Mouse (Mus musculus): ENCODE measurements around the gene Zfp488. TPM values are rescaled to one million over a fixed set of nuclear protein-coding genes. Genes with fewer than 3 reads are reported as not detected.

The Zfp488 gene
- total RNA-seq, 1 experiment from 2014 or later, result not detected

GRCm38 (mm10) chr14:33958186-33958585 is 20.4 kb downstream of the Zfp488 start:
- no peak for ATAC-seq (replicated peaks in 1 of 2; ENCODE audit: insufficient read depth in 1 of 2, low FRiP score in 2 of 2, low TSS enrichment in 1 of 2, low read depth in 1 of 2, poor library complexity in 2 of 2, severe bottlenecking in 2 of 2)

GRCm38 (mm10) chr14:33956055-33956454 is 22.5 kb downstream of the Zfp488 start:
- no peak for ATAC-seq (replicated peaks in 1 of 2; ENCODE audit: insufficient read depth in 1 of 2, low FRiP score in 2 of 2, low TSS enrichment in 1 of 2, low read depth in 1 of 2, poor library complexity in 2 of 2, severe bottlenecking in 2 of 2)

- no peak for ATAC-seq (replicated peaks in 1 of 2; ENCODE audit: insufficient read depth in 1 of 2, low FRiP score in 2 of 2, low TSS enrichment in 1 of 2, low read depth in 1 of 2, poor library complexity in 2 of 2, severe bottlenecking in 2 of 2)
Measured at GRCm38 (mm10) chr14:33953761-33954160, 24.8 kb downstream of the Zfp488 start, which contains the start of gene Rbp3. TSS of gene Rbp3 (plus strand) at chr14:33954003.

GRCm38 (mm10) chr14:33952233-33952981 is 26.2 kb downstream of the Zfp488 start:
- no peak for ATAC-seq (replicated peaks in 1 of 2; ENCODE audit: insufficient read depth in 1 of 2, low FRiP score in 2 of 2, low TSS enrichment in 1 of 2, low read depth in 1 of 2, poor library complexity in 2 of 2, severe bottlenecking in 2 of 2)

GRCm38 (mm10) chr14:33946125-33946524 is 32.4 kb downstream of the Zfp488 start:
- ATAC-seq (replicated peaks in 1 of 2; ENCODE audit: insufficient read depth in 1 of 2, low FRiP score in 2 of 2, low TSS enrichment in 1 of 2, low read depth in 1 of 2, poor library complexity in 2 of 2, severe bottlenecking in 2 of 2), result no peak

GRCm38 (mm10) chr14:33942222-33942621 is 36.3 kb downstream of the Zfp488 start:
- ATAC-seq (replicated peaks in 1 of 2; ENCODE audit: insufficient read depth in 1 of 2, low FRiP score in 2 of 2, low TSS enrichment in 1 of 2, low read depth in 1 of 2, poor library complexity in 2 of 2, severe bottlenecking in 2 of 2), result no peak

GRCm38 (mm10) chr14:33940739-33941138 is 37.8 kb downstream of the Zfp488 start, which contains the start of gene Gdf2:
TSS of gene Gdf2 (plus strand) at chr14:33941039.
- ATAC-seq (replicated peaks in 1 of 2; ENCODE audit: insufficient read depth in 1 of 2, low FRiP score in 2 of 2, low TSS enrichment in 1 of 2, low read depth in 1 of 2, poor library complexity in 2 of 2, severe bottlenecking in 2 of 2), result no peak

- ATAC-seq (replicated peaks in 1 of 2; ENCODE audit: insufficient read depth in 1 of 2, low FRiP score in 2 of 2, low TSS enrichment in 1 of 2, low read depth in 1 of 2, poor library complexity in 2 of 2, severe bottlenecking in 2 of 2), result peak; percentile 86 to 87
Measured at GRCm38 (mm10) chr14:33939117-33939516, 39.4 kb downstream of the Zfp488 start.

GRCm38 (mm10) chr14:33933778-33934317 is 44.7 kb downstream of the Zfp488 start:
- no peak for ATAC-seq (replicated peaks in 1 of 2; ENCODE audit: insufficient read depth in 1 of 2, low FRiP score in 2 of 2, low TSS enrichment in 1 of 2, low read depth in 1 of 2, poor library complexity in 2 of 2, severe bottlenecking in 2 of 2)

GRCm38 (mm10) chr14:33932935-33933703 is 45.4 kb downstream of the Zfp488 start:
- ATAC-seq (replicated peaks in 1 of 2; ENCODE audit: insufficient read depth in 1 of 2, low FRiP score in 2 of 2, low TSS enrichment in 1 of 2, low read depth in 1 of 2, poor library complexity in 2 of 2, severe bottlenecking in 2 of 2), result no peak

GRCm38 (mm10) chr14:33931853-33932252 is 46.7 kb downstream of the Zfp488 start:
- no peak for ATAC-seq (replicated peaks in 1 of 2; ENCODE audit: insufficient read depth in 1 of 2, low FRiP score in 2 of 2, low TSS enrichment in 1 of 2, low read depth in 1 of 2, poor library complexity in 2 of 2, severe bottlenecking in 2 of 2)

GRCm38 (mm10) chr14:33923168-33924070 is 55.1 kb downstream of the Zfp488 start, which contains the start of gene Gdf10:
TSS of gene Gdf10 (plus strand) at chr14:33923587.
- no peak for ATAC-seq (replicated peaks in 1 of 2; ENCODE audit: insufficient read depth in 1 of 2, low FRiP score in 2 of 2, low TSS enrichment in 1 of 2, low read depth in 1 of 2, poor library complexity in 2 of 2, severe bottlenecking in 2 of 2)

GRCm38 (mm10) chr14:33922771-33923167 is 55.8 kb downstream of the Zfp488 start:
- ATAC-seq (replicated peaks in 1 of 2; ENCODE audit: insufficient read depth in 1 of 2, low FRiP score in 2 of 2, low TSS enrichment in 1 of 2, low read depth in 1 of 2, poor library complexity in 2 of 2, severe bottlenecking in 2 of 2), result no peak

- ATAC-seq (replicated peaks in 1 of 2; ENCODE audit: insufficient read depth in 1 of 2, low FRiP score in 2 of 2, low TSS enrichment in 1 of 2, low read depth in 1 of 2, poor library complexity in 2 of 2, severe bottlenecking in 2 of 2), result no peak
Measured at GRCm38 (mm10) chr14:33920727-33921559, 57.6 kb downstream of the Zfp488 start.

Measured in hematopoietic stem cell, adult 5-6 weeks (primary cell).